ENCODE assay signal across 15 mouse cellular contexts in the genomic region with DNA sequence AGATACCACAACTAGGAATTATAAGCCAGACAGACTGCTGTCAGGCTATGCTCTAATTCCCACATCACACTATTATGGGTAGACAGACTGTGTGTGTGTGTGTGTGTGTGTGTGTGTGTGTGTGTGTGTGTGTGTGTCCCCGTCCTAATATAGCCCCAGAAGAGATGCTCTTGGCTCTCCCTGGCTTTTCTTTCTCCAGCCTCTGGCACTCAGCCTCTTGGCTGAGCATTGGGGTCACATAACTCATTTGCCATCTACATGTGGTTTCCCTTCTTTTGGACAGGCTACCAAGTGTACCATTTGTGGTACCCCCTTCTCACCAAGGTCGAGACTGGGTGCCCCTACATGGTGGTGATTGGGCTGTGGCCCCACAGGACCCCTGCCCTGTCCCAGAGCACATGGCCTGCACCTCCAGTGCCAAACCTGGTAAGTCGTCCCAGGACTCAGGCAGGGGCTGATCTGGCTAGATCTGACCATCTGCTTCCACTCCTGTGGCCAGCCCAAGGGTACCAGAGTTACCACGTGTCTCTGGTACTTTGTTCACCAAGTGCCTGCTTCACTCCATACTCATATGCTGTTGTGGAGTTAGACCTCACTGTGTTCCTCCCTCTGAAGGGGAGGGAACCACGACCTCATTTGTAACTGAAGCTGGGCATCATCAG. TPM values are rescaled to one million over a fixed set of nuclear protein-coding genes. Genes with fewer than 3 reads are reported as not detected.
"Had no signal": no experiment of that assay in that cellular context is flagged by ENCODE, and none has a peak within 500 bp of the region (broad histone marks: within the 10 kb centered on the region; RNA-seq: fewer than 3 reads in every experiment).

No protein-coding gene starts in this region.

- H3K9ac ChIP-seq: limb, embryonic 12.5 days; liver, embryonic 13.5 days; liver, postnatal 0 days; lung, embryonic 15.5 days; midbrain, embryonic 15.5 days; neural tube, embryonic 12.5 days had no signal

- H3K9me3 ChIP-seq: limb, embryonic 12.5 days; liver, embryonic 13.5 days; lung, embryonic 15.5 days; midbrain, embryonic 15.5 days; neural tube, embryonic 12.5 days had no signal

- ATAC-seq: liver, postnatal 0 days; midbrain, embryonic 15.5 days had no signal

- DNase-seq: kidney, postnatal 25 days; liver; liver, embryonic 13.5 days; liver, postnatal 0 days; lung, postnatal 36 days; thymus, adult 2 months; thymus, postnatal 4 days had no signal

- H3K4me2 ChIP-seq: limb, embryonic 12.5 days; liver, embryonic 13.5 days; lung, embryonic 15.5 days; midbrain, embryonic 15.5 days; neural tube, embryonic 12.5 days had no signal

- H3K36me3 ChIP-seq: limb, embryonic 12.5 days; liver, embryonic 13.5 days; lung, embryonic 15.5 days; midbrain, embryonic 15.5 days; neural tube, embryonic 12.5 days had no signal

- H3K4me3 ChIP-seq: left cerebral cortex, adult 2 months; limb, embryonic 12.5 days; liver, embryonic 13.5 days; lung, embryonic 15.5 days; midbrain, embryonic 15.5 days; neural tube, embryonic 12.5 days had no signal

- H3K27ac ChIP-seq: left cerebral cortex, adult 2 months; limb, embryonic 12.5 days; liver, embryonic 13.5 days; lung, embryonic 15.5 days; midbrain, embryonic 15.5 days; neural tube, embryonic 12.5 days had no signal

RNA-seq across cellular contexts. Expression of gene Syt15, which starts 2.2 kb away (rescaled TPM):
- total RNA-seq: megakaryocyte progenitor cell, adult 5-6 weeks; monocyte, adult 5-6 weeks; neutrophil, adult 5-6 weeks had no signal

RNA-seq across cellular contexts. Expression of gene Gprin2, which starts 20.1 kb away (rescaled TPM):
- total RNA-seq: megakaryocyte progenitor cell, adult 5-6 weeks; monocyte, adult 5-6 weeks; neutrophil, adult 5-6 weeks had no signal
